Mouse (Mus musculus) adrenal gland, adult 2 months (tissue): ENCODE measurements around the gene Scube2. TPM values are rescaled to one million over a fixed set of nuclear protein-coding genes. Genes with fewer than 3 reads are reported as not detected.

Experiments
- DNase-seq: peaks from one replicate; pipeline ENCODE4 v3.0.0; 2021
- long read RNA-seq: library from polyadenylated mRNA; stranded (forward); transcript quantifications from one replicate; pipeline ENCODE4 v2.0.0, GENCODE M21; 2021
- polyA plus RNA-seq: library from polyadenylated mRNA; depleted of rRNA; stranded (reverse); fragments of >200 nt; gene quantifications from 2 replicates; pipeline ENCODE4 v1.2.3, GENCODE M21; 2012; rRNA removed
- total RNA-seq, 2 experiments: library from RNA; stranded (reverse); gene quantifications; 2 replicates each; pipeline ENCODE4 v1.2.3; 2021

Scube2 gene
- total RNA-seq: under 1 TPM; 0.17 to 0.62 TPM
- polyA plus RNA-seq: 0.10 and 0.22 TPM in 2 replicates
- long read RNA-seq: 0 reads

DNA sequence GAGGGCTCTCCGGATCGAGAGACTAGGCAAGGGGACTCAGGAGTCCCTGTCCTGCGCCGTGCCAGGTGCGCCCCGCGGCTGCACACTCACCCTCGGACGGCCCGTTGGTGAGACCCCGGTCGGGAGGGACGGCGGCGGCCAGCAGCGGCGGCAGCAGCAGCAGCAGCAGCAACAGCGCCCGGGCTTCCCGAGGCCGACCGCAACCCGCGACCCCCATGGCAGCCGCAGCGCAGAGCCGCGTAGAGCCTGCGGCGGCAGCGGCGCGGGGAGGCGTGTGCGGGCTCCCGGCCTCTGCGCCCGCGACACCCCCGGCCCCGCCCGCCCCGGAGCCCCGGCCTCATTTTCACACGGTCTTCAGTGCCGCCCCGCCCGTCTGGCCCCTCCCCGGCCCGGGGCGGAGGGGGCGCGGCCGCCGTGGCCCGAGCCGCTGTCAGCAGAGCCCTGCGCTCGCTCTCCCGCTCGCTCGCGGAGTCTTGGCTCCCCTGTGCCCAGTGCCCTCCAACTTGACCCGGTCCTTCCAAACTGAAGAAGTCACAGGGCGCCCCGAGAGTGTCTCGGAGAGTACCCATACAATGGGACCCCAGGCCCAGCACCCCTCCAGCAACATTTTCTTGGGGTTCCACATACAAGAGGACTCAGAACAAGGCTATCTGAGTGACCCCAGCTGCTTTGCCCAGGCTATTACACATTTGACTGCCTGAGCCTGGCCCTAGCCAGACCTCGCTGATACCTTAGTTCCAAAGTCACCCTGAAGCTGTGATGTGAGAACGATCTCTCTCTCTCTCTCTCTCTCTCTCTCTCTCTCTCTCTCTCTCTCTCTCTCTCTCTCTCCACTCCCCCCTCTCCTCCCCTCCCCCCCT, at the start of gene Scube2:
Scube2 (minus strand) TSS at position 310 of the 860 bp plus-strand sequence.
- DNase-seq: peak; percentile 49

DNA sequence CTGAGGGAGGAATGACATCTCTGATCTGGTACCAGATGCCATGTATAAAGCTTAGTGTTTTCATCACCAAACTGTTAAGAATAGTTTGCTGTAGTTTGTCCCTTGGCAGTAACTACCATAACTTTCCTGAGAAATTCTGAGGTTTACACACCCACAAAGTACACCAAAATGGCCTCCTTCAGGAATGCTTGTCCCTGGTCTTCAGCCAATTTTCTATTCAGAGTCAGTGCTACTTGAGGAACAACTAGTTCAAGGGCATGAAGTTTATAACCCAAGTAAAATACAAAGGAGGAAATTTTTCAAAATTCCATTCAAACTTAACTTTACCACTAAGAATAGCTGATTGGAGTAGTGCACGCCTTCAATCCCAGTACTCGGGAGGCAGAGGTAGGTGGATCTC, 40.7 kb upstream of the Scube2 start:
- no peak for DNase-seq

DNA sequence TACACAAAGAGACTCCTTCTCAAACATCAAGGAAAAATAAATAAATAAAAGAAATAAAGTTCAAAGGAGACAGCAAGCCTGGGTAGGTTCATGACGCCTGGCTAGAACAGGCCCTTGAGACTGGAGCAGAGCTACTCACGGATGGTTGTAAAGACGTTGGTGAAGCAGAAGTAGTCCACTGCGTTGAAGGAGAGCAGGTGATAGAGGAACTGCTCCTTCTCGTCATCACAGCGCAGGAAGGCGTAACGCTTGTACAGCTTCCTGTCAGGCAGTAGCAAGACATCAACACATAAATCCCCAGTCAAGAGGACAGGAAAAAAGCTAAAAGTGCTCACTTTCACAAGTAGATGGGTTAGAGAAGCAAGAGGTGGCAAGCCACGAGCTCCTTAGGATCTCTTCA, 35.4 kb upstream of the Scube2 start:
- no peak for DNase-seq

DNA sequence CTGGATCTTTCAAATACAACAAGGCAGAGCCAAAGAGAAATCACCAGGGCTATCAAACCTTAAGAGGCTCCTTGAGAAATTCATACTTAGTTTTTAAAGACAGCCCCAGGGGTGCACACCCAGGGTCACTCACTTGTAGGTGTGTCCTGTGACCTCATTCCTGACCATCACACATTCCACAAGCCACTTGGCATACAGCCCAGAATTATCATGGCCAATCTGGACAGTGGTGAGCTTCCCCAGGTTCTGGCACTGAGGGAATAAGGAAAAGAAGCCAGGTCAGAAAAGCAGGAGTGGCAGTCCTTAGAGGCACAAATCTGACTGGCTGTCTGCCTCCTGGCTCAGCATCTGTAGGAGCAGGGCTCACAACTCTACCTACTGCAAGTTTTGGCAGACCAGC, 33.4 kb upstream of the Scube2 start:
- DNase-seq: peak; percentile 65

DNA sequence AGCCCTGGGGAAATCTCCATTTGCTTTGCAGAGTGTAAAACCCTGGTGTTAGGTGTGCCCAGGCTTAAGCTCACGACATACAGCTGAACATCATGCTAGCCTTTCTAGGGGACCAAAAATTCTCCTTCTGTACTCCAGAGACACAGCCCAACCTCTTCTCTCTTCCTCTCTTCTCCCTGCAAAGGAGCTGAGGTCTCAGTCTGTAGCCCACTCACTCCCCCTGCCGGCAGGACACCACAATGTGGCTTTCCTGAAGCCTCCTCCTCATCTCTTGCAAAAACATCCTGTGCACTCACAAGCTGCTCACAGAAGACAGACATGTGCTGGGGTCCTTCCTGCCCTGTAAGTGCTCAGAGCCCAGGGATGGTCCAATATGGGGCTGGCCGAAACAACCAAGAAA, 27.1 kb upstream of the Scube2 start:
- peak; percentile 68 for DNase-seq

DNA sequence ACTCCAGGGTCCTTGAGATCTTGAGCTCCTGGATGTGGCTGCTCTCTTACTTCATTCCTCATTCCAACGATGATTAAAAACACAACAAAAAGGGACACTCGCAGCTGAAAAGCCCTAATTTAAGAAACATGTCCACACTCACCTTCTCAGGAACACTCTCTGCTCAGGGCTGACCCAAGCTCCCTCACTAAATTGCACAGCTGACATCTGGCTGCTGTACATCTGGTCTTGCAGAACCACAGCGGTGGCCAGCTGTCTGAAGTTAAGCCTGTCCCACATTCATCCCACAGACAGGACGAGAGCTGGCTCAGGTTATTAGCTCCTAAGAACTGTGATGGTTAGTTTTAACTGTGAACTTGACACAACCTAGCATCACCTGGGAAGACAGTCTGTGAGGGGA, 26.3 kb upstream of the Scube2 start:
- no peak for DNase-seq

DNA sequence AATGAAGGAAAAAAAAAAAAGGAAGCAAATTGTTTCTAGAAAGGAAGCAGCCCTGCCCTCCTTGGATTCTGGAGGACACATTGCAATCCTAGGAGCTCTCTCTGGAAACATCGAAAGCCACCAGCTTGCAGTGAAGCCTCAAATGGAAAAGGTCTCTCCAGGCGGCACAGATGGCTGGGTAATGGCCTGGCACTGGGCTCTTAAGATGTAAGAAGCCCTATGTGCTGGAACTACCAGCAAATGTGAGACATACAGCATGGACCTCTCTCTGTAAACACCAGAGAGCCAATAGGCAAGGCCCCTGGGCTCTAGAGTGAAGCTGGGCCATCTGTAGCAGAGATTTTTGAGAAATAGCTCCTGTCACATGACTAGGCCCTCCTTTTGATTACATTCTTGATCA, 24.8 kb upstream of the Scube2 start:
- DNase-seq: no peak

DNA sequence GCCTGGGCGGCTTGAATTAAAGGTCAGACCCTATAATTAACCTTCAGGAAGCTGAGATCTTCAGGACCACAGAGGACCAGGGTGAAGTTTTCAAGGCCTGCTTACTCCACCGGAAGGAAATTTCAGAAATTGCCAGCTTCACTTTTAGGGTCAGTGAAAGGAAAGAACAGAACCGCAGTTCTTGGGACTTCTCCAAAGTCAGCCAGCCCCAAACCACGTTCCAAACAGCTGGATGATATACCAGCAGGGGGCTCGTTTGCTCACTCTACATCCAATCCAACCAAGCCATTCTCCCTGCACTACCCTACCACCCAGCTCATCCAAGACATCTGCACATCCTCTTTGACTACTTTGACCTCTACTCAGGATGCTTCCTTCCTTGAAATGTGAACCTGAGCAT, 23.8 kb upstream of the Scube2 start:
- no peak for DNase-seq

DNA sequence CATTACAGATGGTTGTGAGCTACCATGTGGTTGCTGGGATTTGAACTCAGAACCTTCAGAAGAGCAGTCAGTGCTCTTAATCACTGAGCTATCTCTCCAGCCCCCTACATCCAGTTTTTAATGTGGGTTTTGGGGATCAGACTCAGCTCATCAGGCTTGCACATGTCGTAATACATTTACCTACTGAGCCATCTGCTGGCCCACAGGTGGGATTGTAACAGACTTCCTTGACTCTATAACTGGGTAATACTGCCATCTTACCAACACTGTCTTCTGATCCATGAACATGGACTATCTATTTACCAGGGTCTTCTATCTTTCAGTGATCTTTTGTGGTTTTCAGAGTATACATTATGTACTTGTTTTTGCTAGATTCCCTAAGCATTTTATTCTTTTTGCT, 20.8 kb upstream of the Scube2 start:
- no peak for DNase-seq

DNA sequence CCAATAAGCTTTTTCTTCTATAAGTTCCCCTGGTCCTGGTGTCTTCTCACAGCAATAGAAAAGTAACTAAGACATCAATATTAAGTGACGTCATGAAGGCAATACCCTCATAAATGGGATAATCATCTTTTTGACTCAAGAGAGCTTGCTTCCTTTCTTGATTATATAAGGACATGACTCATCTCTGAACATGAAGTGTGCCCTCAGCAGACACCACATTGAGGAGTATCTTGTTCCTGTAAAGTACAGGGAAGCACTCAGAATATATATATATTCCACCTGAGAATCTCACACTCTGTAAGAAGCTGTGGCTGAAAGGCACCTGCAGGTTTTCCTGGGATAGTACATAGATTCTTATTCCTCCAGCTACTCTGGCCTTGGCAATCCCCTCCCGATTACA, 17.1 kb upstream of the Scube2 start:
- no peak for DNase-seq

DNA sequence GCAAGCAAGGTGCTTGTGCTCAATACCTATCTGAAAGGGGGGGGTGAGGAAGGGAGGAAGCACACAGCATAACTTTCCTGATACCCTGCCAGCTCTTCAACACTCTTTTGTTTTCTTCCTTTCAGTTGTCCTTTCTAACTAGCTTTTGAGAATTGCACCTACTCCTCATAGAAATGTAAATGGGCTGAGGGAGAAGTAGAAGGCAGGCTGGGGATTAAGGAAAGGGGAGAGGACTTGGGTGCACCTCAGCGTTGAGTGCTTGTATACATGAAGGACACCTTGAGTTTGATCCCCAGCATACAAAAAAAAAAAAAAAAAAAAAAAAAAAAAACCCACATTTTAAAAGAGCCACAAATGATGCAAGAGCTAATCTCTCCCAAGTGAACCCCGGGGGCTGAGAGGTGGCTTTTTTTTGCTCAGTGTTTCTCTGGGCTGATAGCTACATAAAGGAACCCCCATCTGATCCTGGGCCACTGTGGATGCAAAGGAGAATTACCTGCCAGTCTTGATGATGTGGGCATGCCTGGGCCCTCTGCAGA, 16.2 kb upstream of the Scube2 start:
- DNase-seq: no peak

DNA sequence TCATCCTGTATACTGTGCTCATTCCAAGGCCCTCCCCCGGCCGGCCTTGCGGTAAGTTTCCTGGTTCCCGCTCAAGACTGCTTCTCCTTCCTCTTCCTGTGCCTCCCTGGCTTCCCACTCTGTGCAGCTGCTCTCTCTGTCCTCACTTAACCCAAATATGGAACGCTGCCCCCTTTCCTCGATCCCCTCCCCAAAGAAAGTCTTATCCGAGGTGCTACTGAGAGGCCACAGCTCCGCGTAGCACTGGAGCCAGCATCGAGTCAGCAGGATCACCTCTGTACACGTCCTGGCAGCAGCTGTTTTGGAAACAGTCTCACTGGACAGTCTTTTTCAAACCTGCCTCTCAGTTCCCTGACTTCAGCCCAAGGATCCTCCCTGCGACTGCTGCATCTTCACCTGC, 13.7 kb upstream of the Scube2 start:
- no peak for DNase-seq

DNA sequence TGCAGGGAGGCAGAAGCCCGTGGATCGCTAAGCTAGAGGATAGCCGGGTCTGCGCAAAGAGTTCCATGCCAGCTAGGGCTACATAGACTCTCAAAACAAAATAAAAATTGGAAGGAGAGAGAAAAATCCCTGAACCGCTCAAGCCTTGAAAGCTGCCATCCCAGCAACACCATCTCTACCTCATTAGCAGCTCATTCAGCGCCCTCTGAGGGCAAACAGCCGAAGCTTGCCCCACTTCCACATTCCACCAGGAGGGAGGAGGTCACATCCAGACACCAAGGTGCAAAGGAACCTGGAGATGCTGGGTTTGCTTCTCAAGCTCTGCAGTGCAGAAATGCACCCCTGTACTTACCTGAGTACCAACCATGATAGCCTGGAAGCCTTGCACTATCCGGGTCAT, 10.6 kb upstream of the Scube2 start:
- DNase-seq: no peak

DNA sequence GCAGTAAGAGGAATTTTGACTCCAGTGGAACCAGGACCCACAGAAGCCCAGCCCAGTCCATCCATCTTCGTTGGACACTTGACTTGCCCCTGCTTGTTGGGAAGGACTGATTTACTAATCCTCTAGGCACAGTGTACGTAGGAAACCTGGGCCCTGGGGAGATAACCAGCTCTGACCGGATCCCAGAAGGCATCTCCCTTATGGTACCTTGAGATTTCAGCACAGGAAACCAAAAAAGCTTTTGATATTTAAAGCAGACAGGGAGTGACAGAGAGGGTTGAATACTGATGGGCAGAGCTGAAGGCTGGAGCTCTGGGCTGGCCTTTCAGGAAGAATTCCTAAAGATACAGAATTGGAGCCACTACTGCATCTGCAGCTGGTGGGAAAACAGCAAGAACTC, 10.1 kb upstream of the Scube2 start:
- no peak for DNase-seq

DNA sequence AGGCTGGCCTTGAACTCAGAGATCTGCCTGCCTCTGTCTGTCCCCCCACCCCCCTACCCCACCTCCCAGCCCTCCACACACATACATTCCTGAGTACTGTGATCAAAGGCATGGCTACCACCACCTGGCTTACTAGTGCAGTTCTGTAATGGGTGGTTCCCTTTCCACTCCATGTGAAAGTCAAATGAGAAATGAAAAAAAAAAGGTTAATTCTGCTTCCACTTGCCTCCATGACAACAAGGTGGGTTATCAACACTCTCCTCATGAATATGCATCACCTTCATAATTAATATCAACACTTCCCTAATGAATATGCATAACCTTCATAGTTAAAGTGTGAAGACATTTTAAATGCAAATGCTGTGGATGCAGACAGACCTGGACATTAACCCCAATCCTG, 9.6 kb upstream of the Scube2 start:
- DNase-seq: no peak

DNA sequence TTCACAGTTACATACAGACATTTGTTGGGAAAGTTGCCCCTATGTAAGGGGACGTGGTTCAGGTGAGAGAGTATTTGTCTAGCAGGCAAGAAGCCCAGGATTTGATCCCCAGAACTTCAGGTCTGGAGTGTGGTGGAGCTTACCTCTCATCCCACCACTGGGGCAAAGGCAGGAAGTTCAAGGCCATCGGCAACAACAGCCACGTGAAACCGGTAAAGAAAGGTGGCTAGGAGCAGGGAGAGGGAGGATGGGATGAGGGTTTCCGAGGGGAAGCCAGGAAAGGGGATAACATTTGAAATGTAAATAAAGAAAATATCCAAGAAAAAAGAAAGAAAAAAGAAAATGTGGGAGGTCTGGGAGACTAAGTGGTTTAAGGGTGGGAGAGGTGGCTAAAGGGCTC, 7.7 kb upstream of the Scube2 start:
- no peak for DNase-seq

DNA sequence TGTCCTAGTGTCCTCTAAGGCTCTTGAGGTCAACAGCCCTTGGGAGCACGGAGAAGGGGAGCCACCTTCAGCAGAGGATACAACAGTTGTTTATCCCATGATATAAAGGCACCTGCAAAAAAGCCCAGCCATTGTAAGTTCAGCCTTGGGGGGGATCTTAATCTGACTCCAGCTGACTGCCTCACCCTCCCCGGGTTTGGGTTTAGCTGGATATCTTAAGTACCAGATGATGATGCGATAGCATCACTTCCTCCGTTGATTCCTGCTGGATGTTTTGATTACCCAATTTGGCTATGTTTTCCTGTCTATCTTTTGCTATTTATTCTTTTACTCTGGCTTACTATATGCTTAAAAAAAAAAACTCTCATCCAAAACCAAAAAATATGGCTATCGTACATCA, 5.8 kb upstream of the Scube2 start:
- no peak for DNase-seq

DNA sequence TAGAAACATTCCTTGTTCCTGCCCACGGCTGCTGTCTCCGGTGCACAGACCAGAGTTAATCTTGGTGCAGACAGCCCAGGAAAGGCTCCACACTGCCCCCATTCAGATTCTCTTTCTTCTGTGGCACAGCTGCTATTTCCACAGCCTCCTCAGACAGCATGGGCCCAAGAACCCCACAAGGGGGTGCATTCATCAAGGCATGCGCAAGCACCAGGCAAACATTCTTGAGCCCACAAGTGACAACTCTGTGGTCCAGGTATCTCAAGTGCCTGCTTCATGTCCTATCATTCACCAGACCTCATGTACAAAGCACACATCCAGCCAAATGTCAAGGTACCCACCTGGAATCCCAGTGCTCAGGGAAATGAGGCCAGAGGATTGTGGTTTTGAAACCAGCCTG, 3.0 kb upstream of the Scube2 start:
- no peak for DNase-seq

DNA sequence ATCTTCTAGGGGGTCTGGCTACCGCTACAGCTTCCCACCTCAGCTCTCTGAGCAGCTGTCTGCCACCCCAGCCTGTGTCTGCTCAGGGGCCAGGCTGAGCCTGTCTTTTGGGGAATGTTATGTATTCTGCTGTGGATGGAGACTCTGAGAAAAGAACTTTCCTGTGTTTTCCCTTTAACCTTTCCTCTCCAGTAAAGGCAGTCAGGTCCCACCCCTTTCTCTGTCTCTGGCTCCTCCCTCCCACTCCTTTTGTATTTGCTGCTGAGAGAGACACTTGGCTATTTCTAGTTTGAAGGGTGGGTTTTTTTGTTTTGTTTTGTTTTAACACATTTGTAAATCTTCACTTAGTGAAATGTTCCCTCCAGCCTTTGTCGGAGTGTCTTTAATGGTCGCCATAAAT, 1.2 kb upstream of the Scube2 start:
- DNase-seq: no peak

DNA sequence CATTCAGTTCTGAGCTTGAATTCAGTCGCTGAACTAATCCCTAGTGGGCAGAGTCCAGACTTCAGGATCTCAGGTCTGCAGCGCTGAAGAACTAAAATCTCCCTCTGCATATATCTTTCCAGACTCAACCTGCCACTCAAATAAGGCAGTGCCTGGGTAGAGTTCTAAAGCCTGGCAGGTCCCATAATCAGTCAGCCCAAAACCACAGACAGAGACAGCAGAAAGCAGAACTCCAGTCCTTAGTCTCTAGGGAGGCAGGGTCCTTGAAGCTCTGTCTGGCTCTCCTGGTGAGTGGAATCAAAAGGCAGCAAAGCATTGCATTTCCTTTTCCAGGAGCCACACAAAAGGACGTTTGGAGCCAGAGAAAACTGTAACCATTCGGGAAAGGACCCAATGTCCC, 1.9 kb downstream of the Scube2 start:
- DNase-seq: no peak

DNA sequence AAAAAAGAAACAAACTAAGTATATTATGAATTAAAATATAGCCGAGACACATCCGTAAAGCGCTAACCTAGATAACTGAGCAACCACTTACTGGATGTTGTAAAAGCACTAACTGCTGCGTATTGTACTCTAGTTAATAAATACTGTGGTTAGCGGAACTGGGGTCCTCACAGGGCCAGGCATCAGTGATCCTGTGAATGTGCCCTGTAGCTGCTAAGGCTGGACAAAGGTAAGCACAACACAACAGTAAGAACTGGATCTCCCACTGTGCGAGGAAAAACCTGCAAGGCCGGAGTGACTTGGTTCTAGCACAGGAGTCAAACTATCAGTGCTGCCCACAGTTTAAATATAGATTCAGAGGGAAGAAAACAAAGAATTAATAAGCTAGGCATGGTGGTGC, 5.3 kb downstream of the Scube2 start:
- no peak for DNase-seq

DNA sequence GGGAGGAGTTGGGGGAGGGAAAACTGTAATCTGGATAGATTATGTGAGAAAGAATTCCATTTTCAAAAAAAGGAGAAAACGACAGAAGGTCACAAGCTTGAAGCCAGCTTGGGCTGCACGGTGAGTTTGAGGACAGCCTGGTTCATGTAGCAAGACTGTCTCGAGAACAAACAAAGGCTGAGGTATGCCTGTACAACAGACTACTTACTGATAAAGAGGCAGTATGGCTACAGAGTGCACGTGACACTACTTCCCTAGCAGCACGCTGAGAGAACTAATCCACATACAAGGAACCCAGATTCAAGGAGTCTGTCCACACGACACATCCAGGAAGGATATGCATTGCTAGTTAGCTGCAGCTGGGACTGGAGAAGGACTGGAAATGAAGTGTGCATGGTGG, 6.1 kb downstream of the Scube2 start:
- no peak for DNase-seq

DNA sequence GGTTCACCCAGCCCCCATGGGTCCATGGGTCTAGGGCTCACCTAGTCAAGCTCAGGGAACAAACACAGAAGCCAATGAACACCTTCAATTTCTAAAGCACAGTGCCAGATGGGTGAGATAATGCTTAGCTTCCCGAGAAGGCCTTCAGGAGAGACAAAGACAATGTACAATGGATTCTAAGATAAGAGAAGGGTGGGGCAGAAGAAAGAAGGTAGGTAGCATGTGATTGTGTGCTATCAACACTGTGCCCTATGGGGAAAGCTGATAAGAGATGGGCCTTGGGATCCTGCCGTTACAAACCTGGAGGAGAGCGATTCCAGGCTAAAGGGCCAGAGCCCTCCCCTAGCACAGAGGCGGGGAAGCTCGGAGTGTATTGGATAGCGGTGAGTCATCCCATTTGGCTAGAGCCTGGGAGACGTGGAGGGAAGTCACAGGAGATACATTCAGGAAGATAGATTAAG, 12.7 kb downstream of the Scube2 start:
- DNase-seq: peak; percentile 65

DNA sequence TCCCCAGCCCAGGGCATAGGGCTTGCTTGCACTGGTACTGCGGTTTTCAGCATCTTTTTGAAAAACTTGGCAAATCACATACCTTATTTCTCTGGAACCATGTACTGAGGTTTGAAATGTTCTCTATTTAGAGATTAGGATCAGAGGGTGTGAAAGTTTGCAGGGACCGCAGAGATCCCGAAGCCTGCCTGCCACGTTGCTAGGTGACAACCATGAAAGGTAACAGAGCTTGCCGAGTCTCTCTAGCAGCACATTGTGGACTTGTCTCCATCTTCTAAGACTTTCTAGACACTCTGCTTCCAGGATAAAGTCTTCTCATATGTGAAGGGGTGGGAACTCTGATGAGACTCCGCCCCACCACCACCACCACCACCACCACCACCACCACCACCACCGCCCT, 13.5 kb downstream of the Scube2 start:
- no peak for DNase-seq
